Mouse (Mus musculus) liver, postnatal 0 days (tissue): ENCODE results near the gene Efr3b.
"Not testable (repeated sequence)": the region's sequence is repeated elsewhere in the genome, so short reads cannot be mapped to it uniquely, and the experiment has no call there.

Source experiments
- CTCF ChIP-seq: sonication (generic); IDR thresholded peaks from 2 replicates; pipeline ENCODE4 v1.5.1; 2016; ENCODE audit warnings: antibody characterized with exemption, low read depth
- EP300 ChIP-seq: IDR thresholded peaks from 2 replicates; pipeline ENCODE4 v1.6.1; 2016; ENCODE audit warnings: antibody characterized with exemption, low read depth, mild to moderate bottlenecking

DNA sequence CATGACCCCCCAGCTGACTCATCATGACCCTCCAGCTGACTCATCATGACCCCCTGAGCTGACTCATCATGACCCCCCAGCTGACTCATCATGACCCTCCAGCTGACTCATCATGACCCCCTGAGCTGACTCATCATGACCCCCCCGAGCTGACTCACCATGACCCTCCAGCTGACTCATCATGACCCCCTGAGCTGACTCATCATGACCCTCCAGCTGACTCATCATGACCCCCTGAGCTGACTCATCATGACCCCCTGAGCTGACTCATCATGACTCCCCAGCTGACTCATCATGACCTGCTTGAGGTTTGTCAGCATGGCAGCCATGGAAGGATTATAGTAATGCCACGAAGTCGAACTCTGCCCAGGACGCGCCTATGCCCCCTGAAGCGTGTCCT, 65.5 kb downstream of the Efr3b start:
- TF ChIP-seq CTCF, EP300: not testable (repeated sequence)
